Mouse (Mus musculus) layer of hippocampus, adult 6 months (tissue): Measurements from ENCODE around the gene Dctn1. TPM values are rescaled to one million over a fixed set of nuclear protein-coding genes. Genes with fewer than 3 reads are reported as not detected.

Experiments
- long read RNA-seq, 2 experiments: library from polyadenylated mRNA; unstranded; transcript quantifications; one replicate each; pipeline ENCODE4 v2.0.0; 2019 to 2020
- polyA plus RNA-seq: library from polyadenylated mRNA; unstranded; fragments of <200 nt; fragmentation: Nextera tagmentation; gene quantifications from 2 replicates; pipeline ENCODE4 v1.2.3, GENCODE M21; 2021

The Dctn1 gene
- polyA plus RNA-seq, result 119 and 123 TPM in 2 replicates
- long read RNA-seq, experiment 1, full-length matches to known transcripts, result 12 of 205 reads
- long read RNA-seq, experiment 1, partial matches to known transcripts, result 126 of 205 reads
- long read RNA-seq, experiment 1, other reads (novel, unspliced or antisense), result 67 of 205 reads
- long read RNA-seq, experiment 2, full-length matches to known transcripts, result 118 of 931 reads
- long read RNA-seq, experiment 2, partial matches to known transcripts, result 175 of 931 reads
- long read RNA-seq, experiment 2, other reads (novel, unspliced or antisense), result 638 of 931 reads

GRCm38 (mm10) chr6:83165607-83166242, at the start of gene Dctn1:
Gene Dctn1 (plus strand): TSS chr6:83165920.

GRCm38 (mm10) chr6:83120930-83121862, 44.5 kb upstream of the Dctn1 start, which contains the start of gene Wbp1:
Gene Wbp1 (minus strand): TSS chr6:83121559.

GRCm38 (mm10) chr6:83125331-83125730, 40.4 kb upstream of the Dctn1 start, which contains the start of gene Ino80b:
Gene Ino80b (minus strand): TSS chr6:83125431.

GRCm38 (mm10) chr6:83134951-83135513, 30.7 kb upstream of the Dctn1 start, which contains the start of gene Rtkn:
Gene Rtkn (plus strand): TSS chr6:83135463.

DNA sequence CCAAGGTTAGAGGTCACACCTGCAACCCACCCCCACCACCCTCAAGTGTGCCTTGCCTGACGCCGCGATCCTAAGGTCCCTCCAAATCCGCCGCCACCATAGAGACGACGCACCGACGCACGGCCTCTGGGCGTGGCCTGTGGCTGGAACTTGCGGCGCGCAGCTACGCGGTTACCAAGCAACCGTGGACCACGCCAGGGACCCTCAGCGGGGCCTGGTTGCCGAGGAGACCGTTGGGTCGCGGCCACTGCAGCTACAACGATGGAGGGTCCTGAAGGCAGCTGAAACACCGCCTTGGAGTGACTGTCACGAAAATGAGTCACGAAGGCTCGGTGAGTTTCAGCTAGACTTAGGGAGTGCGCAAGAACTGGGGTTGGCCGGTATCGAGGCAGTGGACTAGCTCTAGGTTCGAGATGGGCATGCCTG, 9.4 kb upstream of the Dctn1 start, which contains the start of the genes Wdr54 and 1700003E16Rik:
Gene Wdr54 (minus strand): TSS at position 139 of the 426 bp plus-strand sequence.
Gene 1700003E16Rik (plus strand): TSS at position 146 of the 426 bp plus-strand sequence.

GRCm38 (mm10) chr6:83219814-83220213, 54.1 kb downstream of the Dctn1 start, which contains the start of gene Slc4a5:
Gene Slc4a5 (plus strand): TSS chr6:83219828.

Other genes starting within 250 kb of the Dctn1 start
- gene Sema4f, start 226.2 kb upstream of the Dctn1 start, polyA plus RNA-seq, result 13.3 and 16.3 TPM in 2 replicates
- 0.10 and 0.11 TPM in 2 replicates for gene M1ap, start 219.0 kb upstream of the Dctn1 start, polyA plus RNA-seq
- gene Dok1, start 132.4 kb upstream of the Dctn1 start, polyA plus RNA-seq, result 1.0 and 2.4 TPM in 2 replicates
- gene Loxl3, start 131.7 kb upstream of the Dctn1 start, polyA plus RNA-seq, result 2.1 and 2.7 TPM in 2 replicates
- 69.0 and 92.6 TPM in 2 replicates for gene Aup1, start 111.4 kb upstream of the Dctn1 start, polyA plus RNA-seq
- gene Htra2, start 110.6 kb upstream of the Dctn1 start, polyA plus RNA-seq, result 34.7 and 37.5 TPM in 2 replicates
- gene Dqx1, start 108.1 kb upstream of the Dctn1 start, polyA plus RNA-seq, result 0.18 and 0.25 TPM in 2 replicates
- gene Tlx2, start 95.6 kb upstream of the Dctn1 start, polyA plus RNA-seq, result 0.41 TPM in 1 of 2 replicates, not detected in the other
- 23.7 and 27.1 TPM in 2 replicates for gene Pcgf1, start 88.1 kb upstream of the Dctn1 start, polyA plus RNA-seq
- gene Lbx2, start 79.6 kb upstream of the Dctn1 start, polyA plus RNA-seq, result 0.93 and 1.4 TPM in 2 replicates
- 0.67 and 0.70 TPM in 2 replicates for gene Ccdc142, start 64.3 kb upstream of the Dctn1 start, polyA plus RNA-seq
- gene Gm42688, start 64.3 kb upstream of the Dctn1 start, polyA plus RNA-seq, result 0.80 and 0.90 TPM in 2 replicates
- 146 and 148 TPM in 2 replicates for gene Mrpl53, start 56.9 kb upstream of the Dctn1 start, polyA plus RNA-seq
- gene Mogs, start 50.4 kb upstream of the Dctn1 start, polyA plus RNA-seq, result 2.2 and 2.8 TPM in 2 replicates
- 28.4 and 32.2 TPM in 2 replicates for gene Wbp1, start 44.4 kb upstream of the Dctn1 start, polyA plus RNA-seq
- 9.7 and 11.3 TPM in 2 replicates for gene Ino80b, start 40.5 kb upstream of the Dctn1 start, polyA plus RNA-seq
- gene Rtkn, start 30.5 kb upstream of the Dctn1 start, polyA plus RNA-seq, result 45.2 and 50.6 TPM in 2 replicates
- gene Wdr54, start 9.5 kb upstream of the Dctn1 start, polyA plus RNA-seq, result 20.7 and 21.5 TPM in 2 replicates
- 32.0 and 43.1 TPM in 2 replicates for gene 1700003E16Rik, start 9.5 kb upstream of the Dctn1 start, polyA plus RNA-seq
- gene Slc4a5, start 53.9 kb downstream of the Dctn1 start, polyA plus RNA-seq, result 0.14 and 9.7 TPM in 2 replicates
- 15.1 and 16.7 TPM in 2 replicates for gene Mthfd2, start 160.0 kb downstream of the Dctn1 start, polyA plus RNA-seq
- 18.2 and 18.6 TPM in 2 replicates for gene Mob1a, start 160.1 kb downstream of the Dctn1 start, polyA plus RNA-seq
- gene Bola3, start 183.2 kb downstream of the Dctn1 start, polyA plus RNA-seq, result 234 and 271 TPM in 2 replicates